Mouse (Mus musculus) hindbrain, embryonic 11.5 days (tissue): Measurements from ENCODE around the gene Tchp. TPM values are rescaled to one million over a fixed set of nuclear protein-coding genes. Genes with fewer than 3 reads are reported as not detected.

Experiments used
- ATAC-seq: fragments of 200-750 bp; cut with Nextera tagmentation; 2 replicates; pipeline ENCODE4 v1.8.0; 2017; ENCODE audit warnings: mild to moderate bottlenecking, moderate TSS enrichment, moderate library complexity; ENCODE audit not compliant: low FRiP score
- DNase-seq: peaks from one replicate; pipeline ENCODE4 v3.0.0-alpha.2; 2015; ENCODE audit warnings: low spot score
- H3K27ac ChIP-seq: fragments of 300-500 bp; sonication (generic); 2 replicates; pipeline ENCODE4 v1.5.1; 2014; ENCODE audit warnings: mild to moderate bottlenecking, low read depth, low read length
- H3K27me3 ChIP-seq: fragments of 300-500 bp; sonication (generic); 2 replicates; pipeline ENCODE4 v1.6.1; 2014; ENCODE audit warnings: mild to moderate bottlenecking, low read length, moderate library complexity, mixed read lengths; ENCODE audit not compliant: control insufficient read depth, insufficient read depth
- H3K36me3 ChIP-seq: fragments of 300-500 bp; sonication (generic); 2 replicates; pipeline ENCODE4 v1.6.1; 2014; ENCODE audit warnings: mild to moderate bottlenecking, low read length, moderate library complexity, mixed read lengths; ENCODE audit not compliant: control insufficient read depth, insufficient read depth
- H3K4me1 ChIP-seq: fragments of 300-500 bp; sonication (generic); replicated peaks from 2 replicates; pipeline ENCODE4 v1.6.1; 2014; ENCODE audit warnings: low read length, mixed read lengths; ENCODE audit not compliant: control insufficient read depth, insufficient read depth
- H3K4me2 ChIP-seq: fragments of 300-500 bp; sonication (generic); replicated peaks from 2 replicates; pipeline ENCODE4 v1.6.1; 2014; ENCODE audit warnings: mild to moderate bottlenecking, low read depth, low read length
- H3K4me3 ChIP-seq: fragments of 300-500 bp; sonication (generic); 2 replicates; pipeline ENCODE4 v1.5.1; 2014; ENCODE audit warnings: low read depth, low read length
- H3K9ac ChIP-seq: fragments of 300-500 bp; sonication (generic); 2 replicates; pipeline ENCODE4 v1.6.1; 2014; ENCODE audit warnings: low read depth, low read length
- H3K9me3 ChIP-seq: fragments of 300-500 bp; sonication (generic); 2 replicates; pipeline ENCODE4 v1.6.1; 2016; ENCODE audit warnings: low read length; ENCODE audit not compliant: control insufficient read depth
- WGBS: fragments of 180-500 bp; shearing (Covaris S2); extraction: QIAGEN DNeasy Blood & Tissue Kit; methylation state at CpG from one replicate; pipeline ENCODE4 v1.1.7; 2014; 5-methylcytosine and 5-hydroxymethylcytosine counted together
- polyA plus RNA-seq: library from polyadenylated mRNA; unstranded; fragments of >200 nt; fragmentation: Nextera tagmentation; extraction: Ambion mirVana; gene quantifications from 2 replicates; pipeline ENCODE4 v1.2.1, GENCODE M21; 2014

The Tchp gene
- polyA plus RNA-seq, 1 experiment from 2014 or later = 15.8 TPM

- Histone ChIP-seq H3K4me3 (no peak overlapping the region), H3K27me3 (no peaks in the 10 kb centered on the region), H3K27ac (no peak overlapping the region), H3K9me3 (no peaks in the 10 kb centered on the region), H3K4me1 (peaks cover 5% of the 10 kb centered on the region; the same call in 1 of the 2 replicates), H3K9ac (no peak overlapping the region), H3K4me2 (no peak overlapping the region), H3K36me3 (no peaks in the 10 kb centered on the region)
- no peak for ATAC-seq
- no peak for DNase-seq
- 86% methylated on average over 13 of the region's 13 CpGs for WGBS
Observed at GRCm38 (mm10) chr5:114688703-114689102, 18.9 kb upstream of the Tchp start.

GRCm38 (mm10) chr5:114689700-114690366 is 17.7 kb upstream of the Tchp start:
- Histone ChIP-seq H3K9ac (peak overlapping the region; percentile 83), H3K4me3 (peak overlapping the region; percentile 65), H3K27me3 (no peaks in the 10 kb centered on the region), H3K36me3 (no peaks in the 10 kb centered on the region), H3K9me3 (no peaks in the 10 kb centered on the region), H3K4me2 (peak overlapping the region; percentile 88), H3K4me1 (peaks cover 5% of the 10 kb centered on the region; the same call in 1 of the 2 replicates), H3K27ac (no peak overlapping the region)
- WGBS = 21% methylated on average over 16 of the region's 16 CpGs
- peak; percentile 33 for DNase-seq
- no peak for ATAC-seq

- no peaks in the 10 kb centered on the region for H3K36me3 ChIP-seq
- peak within 1 kb of the TSS; percentile 83 for H3K9ac ChIP-seq
- peak; percentile 96 for ATAC-seq
- H3K27ac ChIP-seq = no peak within 1 kb of the TSS
- H3K4me3 ChIP-seq = peak within 1 kb of the TSS; percentile 65
- H3K4me1 ChIP-seq = peaks cover 5% of the 10 kb centered on the region; the same call in 1 of the 2 replicates
- WGBS = 4% methylated on average over 64 of the region's 75 CpGs
- no peaks in the 10 kb centered on the region for H3K27me3 ChIP-seq
- peak within 1 kb of the TSS; percentile 88 for H3K4me2 ChIP-seq
- DNase-seq = peak; percentile 97
- no peaks in the 10 kb centered on the region for H3K9me3 ChIP-seq
Observed at GRCm38 (mm10) chr5:114690633-114691567, 16.7 kb upstream of the Tchp start, which contains the start of gene Gltp. Gene Gltp, minus strand, starts transcription at chr5:114690984.

GRCm38 (mm10) chr5:114695775-114696174 is 11.8 kb upstream of the Tchp start:
- DNase-seq = no peak
- Histone ChIP-seq H3K27ac (no peak overlapping the region), H3K27me3 (no peaks in the 10 kb centered on the region), H3K4me2 (no peak overlapping the region), H3K4me3 (no peak overlapping the region), H3K9me3 (no peaks in the 10 kb centered on the region), H3K9ac (no peak overlapping the region), H3K36me3 (no peaks in the 10 kb centered on the region), H3K4me1 (no peaks in the 10 kb centered on the region)
- ATAC-seq = no peak
- 75% methylated on average over 5 of the region's 5 CpGs for WGBS

- H3K27ac ChIP-seq = no peak overlapping the region
- H3K9ac ChIP-seq = no peak overlapping the region
Observed at GRCm38 (mm10) chr5:114696939-114697338, 10.6 kb upstream of the Tchp start.

GRCm38 (mm10) chr5:114698044-114698746 is 9.4 kb upstream of the Tchp start:
- Histone ChIP-seq H3K9me3 (no peaks in the 10 kb centered on the region), H3K4me2 (no peak overlapping the region), H3K4me3 (no peak overlapping the region), H3K27ac (no peak overlapping the region), H3K4me1 (no peaks in the 10 kb centered on the region), H3K9ac (no peak overlapping the region), H3K27me3 (no peaks in the 10 kb centered on the region), H3K36me3 (no peaks in the 10 kb centered on the region)
- DNase-seq (no peak), ATAC-seq (no peak)
- WGBS = 91% methylated on average over 19 of the region's 19 CpGs

More at GRCm38 (mm10) chr5:114696939-114697338, 10.6 kb upstream of the Tchp start:
- WGBS = 81% methylated on average over 17 of the region's 17 CpGs
- Histone ChIP-seq H3K27me3 (no peaks in the 10 kb centered on the region), H3K4me3 (no peak overlapping the region), H3K4me2 (no peak overlapping the region), H3K4me1 (no peaks in the 10 kb centered on the region), H3K9me3 (no peaks in the 10 kb centered on the region), H3K36me3 (no peaks in the 10 kb centered on the region)
- DNase-seq (no peak), ATAC-seq (no peak)

- no peak overlapping the region for H3K4me2 ChIP-seq
- 76% methylated on average over 7 of the region's 7 CpGs for WGBS
- H3K4me1 ChIP-seq = no peaks in the 10 kb centered on the region
Observed at GRCm38 (mm10) chr5:114699015-114699414, 8.5 kb upstream of the Tchp start.

More at GRCm38 (mm10) chr5:114699015-114699414, 8.5 kb upstream of the Tchp start:
- Histone ChIP-seq H3K9ac (no peak overlapping the region), H3K36me3 (no peaks in the 10 kb centered on the region), H3K27ac (no peak overlapping the region), H3K9me3 (no peaks in the 10 kb centered on the region), H3K27me3 (no peaks in the 10 kb centered on the region), H3K4me3 (no peak overlapping the region)
- no peak for ATAC-seq
- DNase-seq = no peak
